Mouse (Mus musculus): ENCODE data around the gene Hoxd10. TPM values are rescaled to one million over a fixed set of nuclear protein-coding genes. Genes with fewer than 3 reads are reported as not detected.

Gene Hoxd10
- polyA plus RNA-seq, 1 experiment from 2014 or later, result 45.9 TPM

GRCm38 (mm10) chr2:74655821-74656631 lies 35.7 kb upstream of the Hoxd10 start:
- Histone ChIP-seq H3K4me1 (ENCODE audit: control insufficient read depth, insufficient read depth, low read length) (peaks cover 13% of the 10 kb centered on the region), H3K9ac (ENCODE audit: low read depth, low read length) (0 out of 2 replicates have a peak overlapping the region, but pooled peaks have one; percentile 7), H3K27ac (ENCODE audit: low read depth, low read length) (no peak overlapping the region), H3K27me3 (ENCODE audit: control insufficient read depth, insufficient read depth, low read length) (peaks cover 81% of the 10 kb centered on the region), H3K4me3 (ENCODE audit: low read length) (peak overlapping the region; percentile 34), H3K9me3 (ENCODE audit: control insufficient read depth, low read length) (no peaks in the 10 kb centered on the region), H3K4me2 (replicated peaks; ENCODE audit: low read depth, low read length) (peak overlapping the region; percentile 57), H3K36me3 (ENCODE audit: control insufficient read depth, insufficient read depth, low read length) (no peaks in the 10 kb centered on the region)
- peak; percentile 56; the same call in 1 of the 2 replicates for ATAC-seq (ENCODE audit: low FRiP score, low TSS enrichment)
- WGBS, result under 1% methylated on average over 57 of the region's 69 CpGs

GRCm38 (mm10) chr2:74656632-74657021 lies 35.1 kb upstream of the Hoxd10 start:
- Histone ChIP-seq H3K4me1 (ENCODE audit: control insufficient read depth, insufficient read depth, low read length) (peaks cover 13% of the 10 kb centered on the region), H3K27me3 (ENCODE audit: control insufficient read depth, insufficient read depth, low read length) (peaks cover 82% of the 10 kb centered on the region), H3K4me2 (replicated peaks; ENCODE audit: low read depth, low read length) (no peak overlapping the region), H3K9me3 (ENCODE audit: control insufficient read depth, low read length) (no peaks in the 10 kb centered on the region), H3K27ac (ENCODE audit: low read depth, low read length) (no peak overlapping the region), H3K4me3 (ENCODE audit: low read length) (no peak overlapping the region), H3K36me3 (ENCODE audit: control insufficient read depth, insufficient read depth, low read length) (no peaks in the 10 kb centered on the region), H3K9ac (ENCODE audit: low read depth, low read length) (no peak overlapping the region)
- WGBS, result 2% methylated on average over 4 of the region's 4 CpGs
- ATAC-seq (ENCODE audit: low FRiP score, low TSS enrichment), result no peak

DNA sequence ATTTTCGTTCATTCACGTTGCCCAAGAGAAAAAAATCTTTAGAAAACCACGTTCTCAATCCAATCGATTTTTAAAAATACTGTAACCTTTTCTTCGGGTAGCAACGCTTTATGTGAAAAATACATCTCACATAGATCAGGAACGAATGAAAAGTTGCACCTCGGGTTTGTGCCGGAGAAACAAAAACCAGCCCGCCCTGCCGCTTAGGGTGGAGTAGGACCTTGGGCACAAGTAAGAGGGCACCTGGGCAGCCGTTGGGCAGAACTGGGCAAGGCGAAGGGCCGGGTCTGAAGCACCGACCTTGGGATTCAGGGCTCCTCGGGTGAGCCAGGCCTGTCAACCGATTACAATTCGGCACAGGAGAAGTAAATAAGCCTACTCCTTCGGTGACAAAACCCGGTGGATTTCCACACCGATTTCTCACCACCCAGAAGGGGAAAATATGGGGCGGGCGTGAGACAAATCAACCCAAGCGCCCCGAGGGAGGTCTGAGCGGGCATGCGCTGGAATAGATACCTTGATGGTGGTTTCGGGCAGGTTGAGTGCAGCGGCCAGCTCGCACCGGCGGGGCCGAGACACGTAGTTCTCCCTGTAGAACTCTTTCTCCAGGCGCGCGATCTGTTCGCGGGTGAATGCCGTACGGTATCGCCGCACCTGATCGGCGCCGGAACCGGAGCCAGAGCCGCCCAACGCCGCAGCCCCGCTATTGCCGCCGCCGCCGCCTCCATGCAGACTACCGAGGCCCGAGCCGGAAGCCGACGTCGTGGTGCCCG lies 34.3 kb upstream of the Hoxd10 start:
- no peaks in the 10 kb centered on the region for H3K9me3 ChIP-seq (ENCODE audit: control insufficient read depth, low read length)
- 0 out of 2 replicates have a peak overlapping the region, but pooled peaks have one; percentile 1 for H3K4me2 ChIP-seq (replicated peaks; ENCODE audit: low read depth, low read length)
- peaks cover 13% of the 10 kb centered on the region for H3K4me1 ChIP-seq (ENCODE audit: control insufficient read depth, insufficient read depth, low read length)
- H3K9ac ChIP-seq (ENCODE audit: low read depth, low read length), result no peak overlapping the region
- H3K27me3 ChIP-seq (ENCODE audit: control insufficient read depth, insufficient read depth, low read length), result peaks cover 82% of the 10 kb centered on the region
- H3K27ac ChIP-seq (ENCODE audit: low read depth, low read length), result no peak overlapping the region
- peak overlapping the region; percentile 17; the same call in 1 of the 2 replicates for H3K4me3 ChIP-seq (ENCODE audit: low read length)
- no peaks in the 10 kb centered on the region for H3K36me3 ChIP-seq (ENCODE audit: control insufficient read depth, insufficient read depth, low read length)
- no peak for ATAC-seq (ENCODE audit: low FRiP score, low TSS enrichment)
- 2% methylated on average over 62 of the region's 62 CpGs for WGBS

DNA sequence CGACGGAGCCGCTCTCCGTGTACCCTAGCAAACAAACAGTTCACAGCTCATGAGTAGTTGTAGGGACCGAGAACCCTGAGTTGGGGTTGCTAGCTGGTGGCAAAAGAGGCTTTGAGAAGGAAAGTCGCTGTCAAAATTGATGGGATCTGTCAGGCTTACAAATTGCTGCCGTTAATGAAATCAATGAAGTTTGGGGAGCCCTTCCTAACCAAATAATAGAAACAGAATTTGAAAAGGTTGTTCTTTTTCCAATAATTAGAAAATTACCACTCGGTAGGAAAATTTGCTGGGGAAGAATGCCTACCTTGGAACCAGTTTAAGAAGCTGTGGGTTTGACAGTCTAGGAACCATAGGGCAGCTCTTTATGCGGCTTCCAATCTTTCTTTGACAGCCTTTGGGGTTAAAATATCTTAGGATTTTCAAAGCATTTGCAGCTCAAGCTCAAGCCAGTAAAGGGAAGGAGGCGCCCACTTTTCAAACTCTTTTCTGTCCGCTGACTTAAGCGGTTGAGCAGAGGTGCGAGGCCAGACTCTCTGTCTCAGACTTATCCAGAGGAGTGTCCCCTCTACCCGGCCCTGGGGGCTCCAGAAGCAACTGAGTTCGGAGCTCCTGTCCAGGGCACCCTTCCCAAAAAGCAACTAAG lies 33.6 kb upstream of the Hoxd10 start:
- no peak for ATAC-seq (ENCODE audit: low FRiP score, low TSS enrichment)
- Histone ChIP-seq H3K4me2 (replicated peaks; ENCODE audit: low read depth, low read length) (no peak overlapping the region), H3K36me3 (ENCODE audit: control insufficient read depth, insufficient read depth, low read length) (no peaks in the 10 kb centered on the region), H3K4me3 (ENCODE audit: low read length) (peak overlapping the region; percentile 17; the same call in 1 of the 2 replicates), H3K27me3 (ENCODE audit: control insufficient read depth, insufficient read depth, low read length) (peaks cover 86% of the 10 kb centered on the region), H3K4me1 (ENCODE audit: control insufficient read depth, insufficient read depth, low read length) (peaks cover 13% of the 10 kb centered on the region), H3K27ac (ENCODE audit: low read depth, low read length) (no peak overlapping the region), H3K9me3 (ENCODE audit: control insufficient read depth, low read length) (no peaks in the 10 kb centered on the region), H3K9ac (ENCODE audit: low read depth, low read length) (no peak overlapping the region)
- 1% methylated on average over 15 of the region's 15 CpGs for WGBS

- Histone ChIP-seq H3K9me3 (ENCODE audit: control insufficient read depth, low read length) (no peaks in the 10 kb centered on the region), H3K27me3 (ENCODE audit: control insufficient read depth, insufficient read depth, low read length) (peaks cover 90% of the 10 kb centered on the region), H3K27ac (ENCODE audit: low read depth, low read length) (no peak overlapping the region), H3K4me1 (ENCODE audit: control insufficient read depth, insufficient read depth, low read length) (peaks cover 15% of the 10 kb centered on the region), H3K4me2 (replicated peaks; ENCODE audit: low read depth, low read length) (no peak overlapping the region), H3K4me3 (ENCODE audit: low read length) (no peak overlapping the region), H3K9ac (ENCODE audit: low read depth, low read length) (no peak overlapping the region), H3K36me3 (ENCODE audit: control insufficient read depth, insufficient read depth, low read length) (no peaks in the 10 kb centered on the region)
- no peak for ATAC-seq (ENCODE audit: low FRiP score, low TSS enrichment)
- WGBS, result under 1% methylated on average over 47 of the region's 47 CpGs
These were observed 32.9 kb upstream of the Hoxd10 start for GRCm38 (mm10) chr2:74658667-74659371.

DNA sequence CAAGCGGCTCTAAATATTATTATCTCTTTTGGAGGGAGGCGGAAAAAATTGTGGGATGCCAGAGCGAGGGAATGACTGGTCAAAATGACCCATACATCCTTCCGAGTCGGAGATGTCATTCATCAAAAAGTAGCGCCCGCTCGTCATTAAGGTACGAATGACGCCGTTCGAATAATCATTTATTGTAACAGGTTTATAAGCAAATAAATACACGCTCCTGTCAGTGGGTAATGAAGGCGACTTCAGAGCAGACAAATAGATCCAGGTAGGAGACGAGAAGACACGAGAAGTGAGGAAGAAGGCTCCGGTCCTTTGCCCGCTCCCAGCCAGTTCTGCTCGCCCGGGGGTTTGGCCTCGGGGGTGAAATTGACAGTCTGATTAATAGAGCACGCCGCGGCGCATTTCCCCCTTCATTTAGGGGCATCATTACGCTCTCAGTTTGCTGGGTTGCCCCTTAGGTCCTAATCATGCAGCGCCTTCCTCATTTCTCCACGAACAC lies 32.2 kb upstream of the Hoxd10 start, which contains the start of gene Evx2:
Gene Evx2, minus strand, starts transcription at position 51 of the 499 bp plus-strand sequence.
- Histone ChIP-seq H3K9ac (ENCODE audit: low read depth, low read length) (no peak within 1 kb of the TSS), H3K4me3 (ENCODE audit: low read length) (no peak within 1 kb of the TSS), H3K4me1 (ENCODE audit: control insufficient read depth, insufficient read depth, low read length) (peaks cover 15% of the 10 kb centered on the region), H3K4me2 (replicated peaks; ENCODE audit: low read depth, low read length) (no peak within 1 kb of the TSS), H3K27me3 (ENCODE audit: control insufficient read depth, insufficient read depth, low read length) (peaks cover 90% of the 10 kb centered on the region), H3K27ac (ENCODE audit: low read depth, low read length) (no peak within 1 kb of the TSS), H3K36me3 (ENCODE audit: control insufficient read depth, insufficient read depth, low read length) (no peaks in the 10 kb centered on the region), H3K9me3 (ENCODE audit: control insufficient read depth, low read length) (no peaks in the 10 kb centered on the region)
- ATAC-seq (ENCODE audit: low FRiP score, low TSS enrichment), result no peak
- 1% methylated on average over 28 of the region's 28 CpGs for WGBS

DNA sequence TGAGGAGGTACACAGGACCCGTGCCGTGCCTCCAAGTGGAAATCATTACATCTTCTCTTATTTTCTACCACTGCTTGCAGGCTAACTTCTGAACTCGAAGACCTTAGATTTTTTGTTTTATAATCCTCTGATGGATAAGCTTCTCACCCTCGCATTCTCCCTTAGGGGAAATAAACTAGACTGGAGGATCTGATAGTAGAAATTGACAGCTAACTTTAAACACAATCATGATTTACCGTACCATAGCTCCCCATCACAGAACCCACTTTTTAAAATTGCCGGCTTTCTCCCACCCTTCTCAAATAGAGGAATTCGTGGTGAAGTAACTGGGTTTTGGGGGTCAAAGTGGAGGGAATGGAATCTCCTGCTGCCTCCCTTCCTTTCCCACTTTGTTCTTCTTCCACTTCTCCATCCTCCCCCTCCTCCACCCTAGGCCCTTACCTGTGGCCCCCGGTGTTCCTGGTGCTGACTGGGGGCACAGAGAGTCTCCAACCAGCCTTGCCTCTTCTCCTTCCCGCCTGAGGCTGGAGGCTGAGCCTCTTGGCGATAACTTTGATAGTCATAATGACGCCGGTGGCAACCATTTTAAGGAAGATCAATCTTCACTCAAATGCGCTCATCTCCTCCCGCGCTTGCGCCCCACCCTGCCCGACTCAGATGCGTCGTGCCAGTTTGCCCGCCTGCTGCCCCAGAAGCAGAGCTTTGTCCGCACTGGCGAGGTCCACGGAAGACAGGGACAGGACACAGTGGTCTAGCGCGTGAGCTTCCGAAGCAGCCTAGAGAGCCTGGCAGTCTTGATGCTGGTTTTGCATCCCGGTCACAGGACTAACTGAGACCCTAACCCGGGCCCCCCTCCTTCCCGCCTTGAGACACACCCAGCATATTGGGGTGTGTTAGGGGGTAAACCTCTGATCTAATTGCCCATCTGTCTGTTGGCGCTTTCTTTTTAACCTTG lies 31.0 kb upstream of the Hoxd10 start:
- H3K9me3 ChIP-seq (ENCODE audit: control insufficient read depth, low read length), result no peaks in the 10 kb centered on the region
- under 1% methylated on average over 30 of the region's 30 CpGs for WGBS
- no peak overlapping the region for H3K27ac ChIP-seq (ENCODE audit: low read depth, low read length)
- H3K36me3 ChIP-seq (ENCODE audit: control insufficient read depth, insufficient read depth, low read length), result no peaks in the 10 kb centered on the region
- H3K27me3 ChIP-seq (ENCODE audit: control insufficient read depth, insufficient read depth, low read length), result peaks cover 89% of the 10 kb centered on the region
- H3K4me3 ChIP-seq (ENCODE audit: low read length), result peak overlapping the region; percentile 2; the same call in 1 of the 2 replicates
- no peak overlapping the region for H3K4me2 ChIP-seq (replicated peaks; ENCODE audit: low read depth, low read length)
- H3K9ac ChIP-seq (ENCODE audit: low read depth, low read length), result no peak overlapping the region
- peaks cover 13% of the 10 kb centered on the region for H3K4me1 ChIP-seq (ENCODE audit: control insufficient read depth, insufficient read depth, low read length)
- 0 out of 2 replicates have a peak, but pooled peaks have one; percentile 29 for ATAC-seq (ENCODE audit: low FRiP score, low TSS enrichment)

Measured in kidney, embryonic 14.5 days (tissue).